Mouse (Mus musculus) adrenal gland, adult 8-10 months (tissue): ENCODE data around the gene Cbx7. TPM values are rescaled to one million over a fixed set of nuclear protein-coding genes. Genes with fewer than 3 reads are reported as not detected.
"Not testable (repeated sequence)": the region's sequence is repeated elsewhere in the genome, so short reads cannot be mapped to it uniquely, and the experiment has no call there.

Source experiments
- DNase-seq: peaks from one replicate; pipeline ENCODE4 v3.0.0; 2022
- total RNA-seq, 4 experiments: library from RNA; stranded (reverse); gene quantifications; 2 replicates each; pipeline ENCODE4 v1.2.4; 2022

The Cbx7 gene
- total RNA-seq, 4 experiments from 2014 or later = 27.5 to 51.1 (median 40.9) TPM

DNA sequence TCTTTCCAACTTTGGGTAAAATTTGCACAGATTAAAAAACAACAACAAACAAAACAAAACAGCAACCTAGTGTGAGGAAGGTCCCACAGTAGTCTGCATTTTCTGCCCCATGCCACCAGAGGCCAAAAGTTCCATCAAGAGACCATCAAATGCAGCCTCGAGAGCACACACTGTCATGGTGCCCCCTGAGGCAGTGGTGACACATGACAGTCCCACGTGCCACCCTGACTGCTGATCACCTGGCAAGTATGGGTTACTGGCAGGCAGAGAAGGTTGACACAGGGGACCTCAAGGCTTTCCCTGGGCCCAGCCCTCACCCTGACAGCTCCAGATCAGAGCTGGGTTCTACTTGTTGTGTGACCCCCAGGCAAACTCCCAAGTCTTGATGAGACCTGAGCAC is 51.1 kb downstream of the Cbx7 start:
- no peak for DNase-seq

DNA sequence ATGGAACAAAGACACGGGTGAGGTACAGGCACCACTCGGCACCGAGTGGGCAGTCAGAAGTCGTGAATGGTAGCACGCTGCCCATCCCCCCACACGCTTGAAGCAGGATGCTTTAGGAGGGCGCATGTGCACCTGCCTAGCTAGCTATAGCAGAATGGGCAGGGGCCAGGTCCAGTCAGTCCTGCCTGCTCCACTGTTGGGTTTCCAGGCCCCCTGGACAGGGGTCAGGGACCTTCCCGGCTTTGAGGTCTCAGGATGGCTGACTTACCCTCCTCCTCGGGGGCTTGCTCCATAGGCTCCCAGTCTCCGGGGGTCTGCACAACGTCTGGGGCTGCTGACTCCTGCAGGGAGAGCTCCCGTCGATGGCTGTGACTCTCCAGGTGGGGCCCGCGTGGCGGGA is 52.4 kb downstream of the Cbx7 start:
- no peak for DNase-seq

DNA sequence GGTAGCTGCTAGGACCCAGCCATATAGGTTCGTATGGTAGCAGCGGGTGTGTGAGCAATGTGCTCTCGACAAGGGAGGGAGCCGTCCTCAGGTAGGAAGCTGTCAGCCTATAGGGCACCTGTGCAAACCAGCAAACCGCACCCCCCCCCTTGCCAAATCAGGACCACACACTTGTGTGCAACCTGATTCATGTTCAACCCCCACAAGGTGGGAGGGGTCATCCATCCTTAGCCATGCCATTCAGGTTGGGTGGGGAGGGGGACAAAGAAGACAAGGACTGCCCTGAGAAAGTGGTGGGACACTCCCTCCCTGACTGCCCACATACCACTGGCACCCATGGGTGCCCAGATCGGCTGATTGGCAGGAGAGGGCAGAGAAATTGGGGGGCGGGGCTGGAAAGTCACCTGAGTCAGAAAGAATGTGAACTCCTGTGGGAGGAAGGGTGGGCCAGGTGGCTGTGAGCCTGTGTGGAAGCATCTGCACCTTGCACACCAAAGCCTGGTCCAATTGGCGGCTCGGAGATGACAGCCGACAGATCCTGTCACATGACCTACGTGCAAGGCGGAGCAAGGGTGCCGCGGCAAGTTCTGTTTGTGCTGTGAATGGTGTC is 53.7 kb downstream of the Cbx7 start:
- no peak for DNase-seq

DNA sequence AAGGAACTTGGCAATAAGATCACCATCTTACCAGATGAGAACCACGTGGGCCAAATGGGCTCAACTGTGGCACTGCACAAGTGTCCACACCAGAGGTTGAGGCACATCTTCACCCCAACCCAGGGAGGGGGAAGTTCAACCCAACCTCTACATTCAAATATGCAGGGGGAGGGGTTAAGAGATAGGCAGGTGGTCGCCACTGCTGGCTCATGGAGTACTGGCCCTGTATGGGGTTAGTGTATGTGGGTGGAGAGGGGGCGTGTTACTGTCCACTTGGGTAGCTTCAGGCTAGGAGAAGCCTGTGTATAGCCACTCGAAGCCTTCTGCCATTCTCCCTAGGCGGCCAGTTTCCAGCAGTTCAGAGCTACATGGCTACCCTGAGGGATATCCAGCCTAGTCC is 54.8 kb downstream of the Cbx7 start:
- no peak for DNase-seq

DNA sequence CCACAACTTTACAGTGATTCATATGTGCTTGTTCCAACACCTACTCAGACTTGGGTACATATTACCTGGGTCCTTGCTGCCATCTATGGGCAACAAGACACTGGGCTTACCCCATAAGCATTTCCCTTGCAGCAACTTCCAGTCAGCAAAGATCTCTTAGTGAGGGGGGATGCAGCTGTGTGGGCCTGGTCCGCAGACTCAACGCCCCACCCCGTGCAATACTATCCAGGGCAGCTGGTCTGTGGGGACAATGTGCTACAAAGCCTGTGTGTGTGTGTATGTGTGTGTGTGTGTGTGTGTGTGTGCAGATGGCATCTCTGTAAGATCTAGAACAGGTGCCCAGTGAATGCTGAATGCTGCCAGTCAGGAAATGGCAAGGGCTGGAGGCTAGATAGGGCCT is 56.6 kb downstream of the Cbx7 start:
- no peak for DNase-seq

DNA sequence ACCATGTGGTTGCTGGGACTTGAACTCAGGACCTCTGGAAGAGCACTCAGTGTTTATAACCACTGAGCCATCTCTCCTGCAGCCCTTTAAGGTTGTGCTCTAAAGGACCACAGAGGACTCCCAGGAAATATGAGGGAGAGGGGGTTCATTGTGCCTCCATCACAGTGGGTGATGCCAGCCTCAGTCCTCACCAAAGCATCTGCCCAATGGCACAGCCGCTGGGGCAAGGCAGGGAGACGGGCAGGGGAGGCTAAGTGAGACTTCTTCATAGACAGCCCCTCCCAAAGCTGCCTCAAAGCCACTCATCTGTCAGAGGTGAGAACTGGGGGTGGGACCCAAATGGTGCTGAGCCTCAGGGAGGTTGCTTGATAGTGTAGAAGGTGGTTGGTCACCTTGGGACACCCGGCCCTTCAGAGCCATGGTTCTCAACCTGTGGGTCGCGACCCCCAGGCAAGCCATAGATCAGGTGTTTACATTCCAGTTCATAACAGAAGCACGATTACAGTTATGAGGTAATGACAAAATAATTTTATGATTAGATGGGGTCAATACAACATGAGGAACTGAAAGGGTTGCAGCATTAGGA is 57.1 kb downstream of the Cbx7 start:
- no peak for DNase-seq

DNA sequence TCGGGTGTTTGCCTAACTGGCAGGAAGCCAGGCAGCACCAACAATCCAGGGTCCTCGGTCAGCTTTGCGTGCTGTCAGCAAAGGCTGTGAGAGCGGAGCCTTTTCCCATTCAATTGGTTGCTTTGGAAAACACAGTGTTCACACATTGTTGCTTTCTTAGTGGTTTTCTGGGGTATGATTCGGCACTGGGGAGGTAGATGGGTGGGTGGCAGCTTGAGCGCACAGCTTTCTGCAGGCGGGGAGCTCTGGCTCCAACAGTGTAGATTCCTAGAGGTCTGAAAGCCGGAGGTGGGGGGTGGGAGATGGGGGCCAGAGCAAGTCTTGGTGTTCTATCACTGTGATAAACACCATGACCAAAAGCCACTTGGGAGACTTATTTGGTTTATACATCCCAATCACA is 59.6 kb downstream of the Cbx7 start:
- DNase-seq = no peak

DNA sequence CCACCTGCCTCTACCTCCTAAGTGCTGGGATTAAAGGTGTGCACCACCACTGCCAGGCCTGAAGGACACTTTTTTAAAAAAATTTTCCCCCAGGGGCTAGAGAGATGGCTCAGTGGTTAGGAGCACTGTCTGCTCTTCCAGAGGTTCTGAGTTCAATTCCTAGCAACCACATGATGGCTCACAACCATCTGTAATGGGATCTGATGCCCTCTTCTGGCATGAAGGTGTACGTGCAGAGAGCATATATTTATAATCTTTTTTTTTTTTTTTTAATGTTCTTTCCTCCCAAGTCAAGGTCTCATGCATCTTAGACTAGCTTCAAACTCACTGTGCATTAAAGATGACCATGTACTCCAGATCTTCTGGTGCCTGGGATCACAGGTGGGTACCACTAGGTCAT is 60.1 kb downstream of the Cbx7 start:
- DNase-seq = not testable (repeated sequence)

DNA sequence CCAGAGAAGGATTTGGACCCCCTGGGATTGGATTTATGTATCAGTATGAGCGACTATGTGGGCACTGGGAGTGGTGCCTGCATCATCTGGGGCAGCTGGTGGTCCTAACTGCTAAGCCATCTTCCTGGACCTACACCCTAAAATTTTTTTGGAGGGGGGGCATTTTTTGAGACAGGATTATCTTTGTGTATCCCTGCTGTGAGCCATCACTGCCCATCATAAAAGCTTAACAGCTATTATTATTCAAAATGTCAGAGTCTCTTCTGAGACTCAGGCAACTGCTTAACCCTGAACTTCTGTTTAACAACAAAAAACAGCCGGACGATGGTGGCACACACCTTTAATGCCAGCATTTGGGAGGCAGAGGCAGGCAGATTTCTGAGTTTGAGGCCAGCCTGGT is 61.9 kb downstream of the Cbx7 start:
- DNase-seq = not testable (repeated sequence)

DNA sequence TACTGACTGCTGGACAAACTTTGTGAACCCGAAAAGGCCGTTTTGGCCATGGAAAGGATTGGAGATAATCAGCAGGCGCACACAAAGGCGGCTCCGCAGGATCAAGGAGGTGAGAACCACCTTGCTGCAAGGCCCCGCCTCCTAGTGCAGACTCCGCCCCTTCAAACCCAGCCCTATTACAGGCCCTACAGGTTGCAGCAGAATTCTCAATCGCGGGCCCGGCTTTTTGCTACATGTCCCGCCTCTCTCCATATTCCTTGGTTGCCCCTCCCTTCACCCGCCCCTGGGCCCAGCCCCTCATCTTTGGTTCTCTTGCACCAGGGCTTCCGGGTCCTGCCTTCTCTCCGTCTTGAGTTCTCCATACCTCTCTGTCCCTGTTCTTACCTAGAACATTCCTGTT is 64.1 kb downstream of the Cbx7 start:
- DNase-seq = no peak

DNA sequence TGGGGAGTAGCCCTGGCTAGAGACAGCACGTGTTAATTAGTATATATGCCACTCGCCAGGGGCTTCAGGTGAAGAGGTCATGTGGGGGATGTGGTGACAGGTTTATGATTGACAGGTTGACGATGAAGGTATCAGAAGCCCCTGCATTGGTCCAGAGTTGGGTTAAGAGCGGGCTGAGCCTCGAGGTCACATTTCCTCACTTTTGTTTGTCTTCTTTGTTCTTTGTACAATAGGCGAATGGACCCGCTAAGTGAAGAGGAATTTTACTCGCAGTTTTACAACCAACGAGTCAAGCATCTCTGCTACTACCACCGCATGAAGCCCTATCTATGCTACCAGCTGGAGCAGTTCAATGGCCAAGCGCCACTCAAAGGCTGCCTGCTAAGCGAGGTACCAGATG is 65.7 kb downstream of the Cbx7 start:
- DNase-seq = no peak

DNA sequence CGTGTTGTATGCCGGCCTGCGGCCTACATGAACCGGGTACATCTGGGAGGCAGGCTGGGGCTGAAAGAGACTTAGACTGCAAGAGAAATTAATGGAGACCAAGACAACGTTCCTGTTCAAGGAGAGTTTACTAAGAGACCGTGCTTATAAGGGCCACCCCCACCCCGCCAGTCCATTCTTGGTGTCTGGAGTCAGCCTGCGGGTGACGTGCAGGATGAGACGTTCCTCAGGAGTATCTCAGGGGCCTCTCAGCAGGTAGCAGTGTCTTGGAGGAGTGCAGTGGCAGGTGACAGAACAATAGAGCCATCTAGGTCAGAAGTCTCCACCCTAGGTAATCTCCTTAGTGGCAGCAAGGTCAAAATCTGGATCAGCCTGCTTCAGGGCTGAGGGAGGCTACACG is 66.2 kb downstream of the Cbx7 start:
- DNase-seq = not testable (repeated sequence)

DNA sequence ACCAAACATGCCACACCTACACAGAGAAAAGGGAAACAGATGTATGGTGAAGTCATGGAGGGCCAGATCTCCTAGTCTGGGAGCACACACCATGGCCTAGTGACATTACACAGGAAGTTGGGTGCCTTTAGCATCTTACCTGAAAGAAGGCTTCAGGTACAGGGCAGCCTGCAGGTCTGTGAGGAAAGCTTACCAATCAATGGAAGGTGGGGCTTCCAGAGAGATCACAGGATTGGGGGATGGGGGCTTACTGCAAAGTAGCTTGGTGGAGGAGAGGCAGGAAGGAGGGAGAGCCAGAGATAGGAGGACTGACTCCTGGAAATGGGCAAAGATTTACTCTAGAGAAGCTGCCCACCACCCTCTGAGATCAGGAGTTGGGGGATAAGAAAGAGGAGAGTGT is 67.0 kb downstream of the Cbx7 start:
- DNase-seq = no peak

DNA sequence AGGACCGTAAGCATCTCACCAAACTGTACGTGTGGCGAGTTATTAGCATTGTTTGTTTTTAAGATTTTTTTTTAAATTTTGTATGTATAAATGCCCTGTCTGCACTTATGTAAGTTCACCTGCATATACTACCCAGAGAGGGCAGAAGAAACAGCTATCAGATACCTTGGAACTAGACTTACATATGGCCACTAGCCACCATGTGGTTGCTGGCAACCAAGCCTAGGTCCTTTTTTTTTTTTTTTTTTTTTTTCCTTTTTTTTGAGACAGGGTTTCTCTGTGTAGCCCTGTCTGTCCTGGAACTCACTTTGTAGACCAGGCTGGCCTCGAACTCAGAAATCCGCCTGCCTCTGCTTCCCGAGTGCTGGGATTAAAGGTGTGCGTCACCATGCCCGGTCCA is 67.8 kb downstream of the Cbx7 start:
- DNase-seq = not testable (repeated sequence)

DNA sequence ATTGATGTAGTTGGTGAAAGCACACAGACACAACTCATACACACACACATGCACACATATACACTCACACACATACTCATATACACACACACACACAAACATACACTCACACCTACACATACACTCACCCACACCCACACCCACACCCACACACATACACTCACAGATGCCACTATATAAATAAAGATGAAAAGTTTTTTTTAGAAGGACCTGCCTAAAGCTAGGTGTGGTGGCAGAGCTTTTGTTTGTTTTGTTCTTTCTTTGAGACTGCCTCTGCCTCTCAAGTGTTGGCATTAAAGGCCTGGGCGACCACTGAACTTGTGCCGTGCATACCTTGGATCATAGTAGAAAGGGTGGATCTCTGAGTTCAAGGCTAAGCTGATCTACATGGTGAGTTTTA is 69.5 kb downstream of the Cbx7 start:
- DNase-seq = no peak

DNA sequence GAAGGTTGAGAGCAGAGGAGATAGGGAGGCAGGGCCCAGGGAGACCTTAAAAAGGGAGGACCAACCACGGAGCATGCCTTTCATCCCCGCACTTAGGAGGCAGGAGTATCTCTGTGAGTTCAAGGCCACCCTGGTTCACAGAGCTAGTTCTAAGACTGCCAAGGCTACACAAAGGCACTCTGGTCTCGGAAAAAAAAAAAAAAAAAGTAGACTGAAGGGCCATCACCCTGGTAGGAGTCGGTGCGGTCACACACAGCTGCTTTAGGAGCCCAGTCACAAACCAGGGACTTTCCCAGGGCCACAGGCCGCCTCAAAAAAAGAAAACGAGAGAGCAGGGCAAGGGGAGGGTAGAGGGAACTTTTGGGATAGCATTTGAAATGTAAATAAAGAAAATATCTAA is 70.2 kb downstream of the Cbx7 start:
- DNase-seq = no peak

DNA sequence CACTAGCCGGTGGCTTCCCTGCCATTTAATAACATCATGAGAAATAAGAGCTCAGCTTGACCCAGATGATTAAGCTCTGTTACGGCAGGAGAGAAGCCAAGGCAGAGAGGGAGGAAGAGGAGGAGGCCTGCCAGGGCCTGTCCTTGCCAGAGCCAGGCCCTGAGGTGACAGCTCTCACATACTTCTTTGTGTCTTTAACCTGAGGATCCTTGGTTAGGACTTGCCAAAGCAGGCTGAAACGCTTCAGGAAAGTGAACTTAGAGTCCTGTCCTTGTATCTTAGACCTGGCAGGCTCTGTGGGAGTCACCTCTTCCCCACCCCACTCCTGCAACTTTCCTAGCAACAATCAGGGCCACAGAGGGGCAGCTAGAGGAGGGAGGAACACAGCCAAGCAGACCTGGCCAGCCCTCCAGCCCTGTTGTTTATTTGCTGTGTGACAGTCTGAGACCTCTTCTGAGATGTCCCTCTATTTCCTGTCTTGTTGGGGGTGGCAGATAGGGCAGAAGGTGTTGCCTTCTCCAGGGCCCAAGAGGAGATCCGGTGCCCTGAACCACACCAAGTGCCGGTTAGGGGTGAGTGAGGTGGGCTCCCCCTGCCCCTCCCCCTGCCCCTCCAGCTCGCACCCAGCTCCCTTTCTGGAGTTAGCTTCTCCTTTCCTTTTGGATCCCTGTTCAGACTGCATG is 71.0 kb downstream of the Cbx7 start:
- DNase-seq = no peak

DNA sequence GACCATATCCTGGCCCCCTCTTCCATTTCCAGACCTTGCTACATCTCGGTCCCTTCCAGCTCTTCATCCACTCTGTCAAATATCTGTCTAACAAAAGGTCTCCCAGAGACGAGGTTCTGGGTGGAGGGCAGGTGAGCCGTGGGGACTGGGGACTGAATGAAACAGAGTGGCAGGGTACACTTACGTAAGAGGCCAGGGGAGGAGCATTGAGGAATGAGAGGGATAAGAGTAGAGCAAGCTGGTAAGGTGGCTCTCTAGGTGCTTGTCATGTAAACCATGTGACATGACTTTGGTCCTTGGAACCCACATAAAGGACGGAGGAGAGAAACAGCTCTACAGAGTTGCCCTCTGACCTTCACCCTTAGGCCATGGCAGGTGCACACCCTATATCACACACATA is 71.9 kb downstream of the Cbx7 start:
- no peak for DNase-seq

DNA sequence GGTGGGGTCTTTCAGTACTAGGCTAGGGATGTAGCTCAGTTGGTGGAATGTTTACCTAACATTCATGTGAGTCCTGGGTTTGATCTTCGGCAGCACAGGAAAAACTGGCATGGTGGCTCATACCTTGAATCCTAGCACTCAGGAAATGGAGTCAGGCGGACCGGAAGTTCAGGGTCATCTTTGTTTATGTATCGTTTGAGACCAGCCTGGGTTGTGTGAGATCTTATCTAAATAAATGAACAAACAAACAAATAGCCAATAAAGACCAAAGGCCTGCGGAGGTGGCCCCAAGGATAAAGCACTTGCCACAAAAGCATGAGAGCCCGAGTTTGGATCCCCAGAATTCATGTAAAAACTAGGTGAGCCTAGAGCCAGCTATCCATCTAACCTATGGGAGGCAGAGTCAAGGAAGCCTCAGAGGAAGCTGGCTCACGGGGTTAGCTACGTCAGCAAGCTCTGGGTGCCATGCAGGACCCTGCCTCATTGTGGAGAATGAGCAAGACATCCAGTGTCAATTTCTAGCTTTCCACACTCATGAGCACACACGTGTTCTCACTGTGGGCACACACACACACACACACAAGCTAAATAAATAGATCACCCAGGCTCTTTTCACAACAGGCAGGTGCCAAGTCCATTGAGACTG is 74.7 kb downstream of the Cbx7 start:
- no peak for DNase-seq

DNA sequence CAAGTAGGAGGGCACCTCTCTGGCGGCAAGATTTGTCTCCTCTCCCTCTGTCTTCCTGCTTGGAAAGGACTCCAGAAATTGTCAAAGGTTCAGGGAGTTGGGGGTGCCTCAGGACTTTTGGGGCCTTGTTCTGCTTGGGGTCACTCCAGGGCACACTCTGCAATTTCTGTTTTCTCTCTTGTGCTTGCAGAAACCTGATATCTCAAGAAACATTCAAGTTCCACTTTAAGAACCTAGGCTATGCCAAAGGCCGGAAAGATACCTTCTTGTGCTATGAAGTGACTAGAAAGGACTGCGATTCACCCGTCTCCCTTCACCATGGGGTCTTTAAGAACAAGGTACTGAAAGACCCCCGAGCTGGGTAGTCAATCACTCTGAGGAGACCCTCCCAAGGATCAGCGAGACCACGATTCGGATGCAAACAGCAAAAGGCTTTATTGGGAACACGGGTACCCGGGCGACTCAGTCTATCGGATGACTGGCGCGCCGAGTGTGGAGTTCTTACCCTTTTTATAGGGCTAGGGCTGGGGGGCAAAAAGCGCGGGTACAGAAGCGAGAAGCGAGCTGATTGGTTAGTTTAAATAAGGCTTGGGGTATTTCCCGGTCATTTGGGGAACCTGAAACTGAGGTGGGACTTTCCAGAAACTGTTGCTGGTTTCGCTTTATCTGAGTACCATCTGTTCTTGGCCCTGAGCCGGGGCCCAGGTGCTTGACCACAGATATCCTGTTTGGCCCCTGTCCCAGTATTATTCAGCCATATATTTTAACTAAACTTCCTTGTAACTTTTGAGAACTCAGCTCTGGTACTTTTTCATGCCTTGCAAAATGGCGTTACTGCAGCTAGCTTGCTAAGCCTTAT is 75.5 kb downstream of the Cbx7 start:
- DNase-seq = not testable (repeated sequence)

DNA sequence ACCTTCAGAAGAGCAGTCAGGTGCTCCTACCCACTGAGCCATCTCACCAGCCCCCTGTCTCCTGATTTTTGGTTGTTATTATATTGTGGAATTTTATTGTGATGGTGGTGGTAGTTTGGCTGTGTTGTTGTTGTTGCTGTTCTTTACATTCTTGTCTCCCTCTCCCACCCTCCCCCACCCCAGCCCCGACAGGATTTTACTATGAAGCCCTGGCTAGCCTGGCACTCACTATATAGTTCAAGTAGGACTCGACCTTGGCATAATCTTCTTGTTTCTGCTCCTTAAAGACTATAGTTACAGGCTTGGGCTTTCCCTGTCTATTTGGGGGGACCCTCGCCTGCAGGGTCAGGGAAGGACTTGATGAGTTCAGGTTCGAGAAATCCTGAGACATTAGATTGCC is 76.6 kb downstream of the Cbx7 start:
- DNase-seq = no peak

DNA sequence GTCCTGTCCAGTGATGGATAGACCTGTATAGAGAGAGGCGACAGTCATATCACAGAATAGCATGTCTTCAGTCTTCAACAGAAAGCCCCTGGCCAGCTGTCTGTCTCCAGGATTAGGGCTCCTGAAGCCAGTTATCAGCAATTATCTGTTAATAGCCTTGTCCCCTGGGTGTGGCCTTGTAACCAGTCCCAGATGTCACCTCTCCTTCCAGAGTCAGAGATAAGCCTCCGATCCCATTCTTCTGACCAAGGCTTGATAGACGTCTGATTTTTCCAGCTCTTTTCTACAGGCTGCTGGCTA is 77.1 kb downstream of the Cbx7 start:
- no peak for DNase-seq
